Mouse (Mus musculus): ENCODE measurements around the gene Nemf.

GRCm38 (mm10) chr12:69292401-69292800, 64.6 kb downstream of the Nemf start:
- no peak for TF ChIP-seq CTCF (IDR thresholded peaks at IDR 0.05; ENCODE audit: low read depth)
- no peak for TF ChIP-seq EP300 (IDR thresholded peaks at IDR 0.05; ENCODE audit: low read depth)

All from liver, postnatal 0 days (tissue).